Mouse (Mus musculus) forebrain, embryonic 11.5 days (tissue): ENCODE results near the gene Timm23. TPM values are rescaled to one million over a fixed set of nuclear protein-coding genes. Genes with fewer than 3 reads are reported as not detected.
"Not testable (repeated sequence)": the region's sequence is repeated elsewhere in the genome, so short reads cannot be mapped to it uniquely, and the experiment has no call there.

Experiments
- ATAC-seq: fragments of 200-750 bp; cut with Nextera tagmentation; replicated peaks from 2 replicates; pipeline ENCODE4 v1.8.0; 2017; ENCODE audit warnings: moderate TSS enrichment; ENCODE audit not compliant: low FRiP score
- DNase-seq: peaks from one replicate; pipeline ENCODE4 v3.0.0-alpha.2; 2017; ENCODE audit warnings: low spot score
- H3K27ac ChIP-seq: fragments of 300-500 bp; sonication (generic); 2 replicates; pipeline ENCODE4 v1.5.1; 2014; ENCODE audit warnings: low read depth, low read length
- H3K27me3 ChIP-seq: fragments of 300-500 bp; sonication (generic); 2 replicates; pipeline ENCODE4 v1.6.1; 2014; ENCODE audit warnings: mild to moderate bottlenecking, low read length, mixed read lengths; ENCODE audit not compliant: control insufficient read depth, insufficient read depth
- H3K36me3 ChIP-seq: fragments of 300-500 bp; sonication (generic); 2 replicates; pipeline ENCODE4 v1.6.1; 2014; ENCODE audit warnings: mild to moderate bottlenecking, low read length, moderate library complexity, mixed read lengths; ENCODE audit not compliant: control insufficient read depth, insufficient read depth
- H3K4me1 ChIP-seq: fragments of 300-500 bp; sonication (generic); replicated peaks from 2 replicates; pipeline ENCODE4 v1.6.1; 2014; ENCODE audit warnings: low read length, mixed read lengths; ENCODE audit not compliant: control insufficient read depth, insufficient read depth
- H3K4me2 ChIP-seq: fragments of 300-500 bp; sonication (generic); 2 replicates; pipeline ENCODE4 v1.6.1; 2014; ENCODE audit warnings: low read depth, mild to moderate bottlenecking, low read length, moderate library complexity, mixed read lengths; ENCODE audit not compliant: severe bottlenecking
- H3K4me3 ChIP-seq: fragments of 300-500 bp; sonication (generic); 2 replicates; pipeline ENCODE4 v1.5.1; 2014; ENCODE audit warnings: low read depth, low read length
- H3K9ac ChIP-seq: fragments of 300-500 bp; sonication (generic); 2 replicates; pipeline ENCODE4 v1.6.1; 2014; ENCODE audit warnings: low read length
- H3K9me3 ChIP-seq: fragments of 300-500 bp; sonication (generic); 2 replicates; pipeline ENCODE4 v1.6.1; 2016; ENCODE audit warnings: low read length, mixed read lengths; ENCODE audit not compliant: control insufficient read depth
- WGBS: fragments of 180-500 bp; shearing (Covaris S2); extraction: QIAGEN DNeasy Blood & Tissue Kit; methylation state at CpG from one replicate; pipeline ENCODE4 v1.1.7; 2014; 5-methylcytosine and 5-hydroxymethylcytosine counted together
- polyA plus RNA-seq: library from polyadenylated mRNA; unstranded; fragments of >200 nt; fragmentation: Nextera tagmentation; extraction: Ambion mirVana; gene quantifications from 2 replicates; pipeline ENCODE4 v1.2.1, GENCODE M21; 2014

Timm23 gene
- polyA plus RNA-seq, 1 experiment from 2014 or later: 274 TPM

- H3K4me1 ChIP-seq: no peaks in the 10 kb centered on the region
- ATAC-seq: no peak
- WGBS: 73% methylated on average over 2 of the region's 2 CpGs
- no peak overlapping the region for H3K4me3 ChIP-seq
- peaks cover 3% of the 10 kb centered on the region; the same call in 1 of the 2 replicates for H3K9me3 ChIP-seq
- no peak overlapping the region for H3K9ac ChIP-seq
- no peak overlapping the region for H3K27ac ChIP-seq
- no peak overlapping the region for H3K4me2 ChIP-seq
- H3K36me3 ChIP-seq: no peaks in the 10 kb centered on the region
- no peak for DNase-seq
- H3K27me3 ChIP-seq: no peaks in the 10 kb centered on the region
These were observed 55.1 kb downstream of the Timm23 start for GRCm38 (mm10) chr14:32146578-32146977.

- Histone ChIP-seq H3K4me3 (no peak overlapping the region), H3K27me3 (no peaks in the 10 kb centered on the region), H3K4me2 (no peak overlapping the region), H3K36me3 (no peaks in the 10 kb centered on the region), H3K4me1 (no peaks in the 10 kb centered on the region), H3K27ac (no peak overlapping the region), H3K9ac (no peak overlapping the region), H3K9me3 (peaks cover 3% of the 10 kb centered on the region; the same call in 1 of the 2 replicates)
- no peak for ATAC-seq
- no peak for DNase-seq
- 88% methylated on average over 7 of the region's 7 CpGs for WGBS
These were observed 55.7 kb downstream of the Timm23 start for GRCm38 (mm10) chr14:32145809-32146511.

GRCm38 (mm10) chr14:32145401-32145800 is 56.3 kb downstream of the Timm23 start:
- Histone ChIP-seq H3K4me3 (no peak overlapping the region), H3K9ac (no peak overlapping the region), H3K9me3 (peaks cover 3% of the 10 kb centered on the region; the same call in 1 of the 2 replicates), H3K27ac (no peak overlapping the region), H3K4me2 (no peak overlapping the region), H3K36me3 (no peaks in the 10 kb centered on the region), H3K4me1 (no peaks in the 10 kb centered on the region), H3K27me3 (no peaks in the 10 kb centered on the region)
- 78% methylated on average over 4 of the region's 4 CpGs for WGBS
- ATAC-seq: no peak
- no peak for DNase-seq

GRCm38 (mm10) chr14:32144734-32145133 is 57.0 kb downstream of the Timm23 start:
- H3K4me1 ChIP-seq: no peaks in the 10 kb centered on the region
- H3K36me3 ChIP-seq: no peaks in the 10 kb centered on the region
- ATAC-seq (no peak), DNase-seq (no peak)
- H3K9ac ChIP-seq: no peak overlapping the region
- no peak overlapping the region for H3K27ac ChIP-seq
- peaks cover 3% of the 10 kb centered on the region; the same call in 1 of the 2 replicates for H3K9me3 ChIP-seq
- H3K4me3 ChIP-seq: no peak overlapping the region
- no peak overlapping the region for H3K4me2 ChIP-seq
- H3K27me3 ChIP-seq: no peaks in the 10 kb centered on the region

GRCm38 (mm10) chr14:32141723-32142122 is 60.0 kb downstream of the Timm23 start, which contains the start of gene Msmb:
Msmb (plus strand) TSS chr14:32142023.
- H3K4me2 ChIP-seq: no peak within 1 kb of the TSS
- WGBS: 85% methylated on average over 5 of the region's 5 CpGs
- ATAC-seq (no peak), DNase-seq (no peak)
- no peaks in the 10 kb centered on the region for H3K27me3 ChIP-seq
- H3K27ac ChIP-seq: no peak within 1 kb of the TSS
- no peak within 1 kb of the TSS for H3K4me3 ChIP-seq
- no peaks in the 10 kb centered on the region for H3K9me3 ChIP-seq
- no peaks in the 10 kb centered on the region for H3K4me1 ChIP-seq
- no peaks in the 10 kb centered on the region for H3K36me3 ChIP-seq
- H3K9ac ChIP-seq: no peak within 1 kb of the TSS

- H3K27me3 ChIP-seq: no peaks in the 10 kb centered on the region
- ATAC-seq (no peak), DNase-seq (no peak)
- H3K4me2 ChIP-seq: no peak overlapping the region
- no peak overlapping the region for H3K4me3 ChIP-seq
- H3K4me1 ChIP-seq: no peaks in the 10 kb centered on the region
- H3K9me3 ChIP-seq: no peaks in the 10 kb centered on the region
- H3K9ac ChIP-seq: no peak overlapping the region
- WGBS: 73% methylated on average over 5 of the region's 5 CpGs
- no peaks in the 10 kb centered on the region for H3K36me3 ChIP-seq
- H3K27ac ChIP-seq: no peak overlapping the region
These were observed 61.2 kb downstream of the Timm23 start for GRCm38 (mm10) chr14:32140359-32140965.

- not testable (repeated sequence) for H3K4me1 ChIP-seq, H3K9ac ChIP-seq, H3K4me3 ChIP-seq, H3K36me3 ChIP-seq, H3K27ac ChIP-seq, ATAC-seq, H3K27me3 ChIP-seq, H3K9me3 ChIP-seq, DNase-seq, H3K4me2 ChIP-seq
- 95% methylated on average over 3 of the region's 3 CpGs for WGBS
These were observed 65.2 kb downstream of the Timm23 start for GRCm38 (mm10) chr14:32136467-32136866.

- Histone ChIP-seq H3K36me3 (no peaks in the 10 kb centered on the region), H3K9me3 (no peaks in the 10 kb centered on the region), H3K27me3 (no peaks in the 10 kb centered on the region), H3K4me1 (no peaks in the 10 kb centered on the region), H3K4me2 (no peak overlapping the region), H3K27ac (no peak overlapping the region), H3K9ac (no peak overlapping the region), H3K4me3 (no peak overlapping the region)
- ATAC-seq (no peak), DNase-seq (no peak)
- WGBS: 83% methylated on average over 2 of the region's 2 CpGs
These were observed 67.4 kb downstream of the Timm23 start for GRCm38 (mm10) chr14:32134293-32134692.

- Histone ChIP-seq H3K4me3 (no peak overlapping the region), H3K36me3 (no peaks in the 10 kb centered on the region), H3K4me1 (no peaks in the 10 kb centered on the region), H3K27ac (no peak overlapping the region), H3K4me2 (no peak overlapping the region), H3K27me3 (no peaks in the 10 kb centered on the region), H3K9ac (no peak overlapping the region), H3K9me3 (no peaks in the 10 kb centered on the region)
- WGBS: 92% methylated on average over 4 of the region's 4 CpGs
- DNase-seq (no peak), ATAC-seq (no peak)
These were observed 69.9 kb downstream of the Timm23 start for GRCm38 (mm10) chr14:32131836-32132235.
